Mouse (Mus musculus) right cerebral cortex, postnatal 4 days (tissue): Measurements from ENCODE around the gene Nelfa.
A peak's percentile ranks its signal among the peaks of the same experiment; 100 is the strongest.
"Not testable (repeated sequence)": the region's sequence is repeated elsewhere in the genome, so short reads cannot be mapped to it uniquely, and the experiment has no call there.

Experiments
- DNase-seq: peaks from one replicate; pipeline ENCODE4 v3.0.0-alpha.2; 2022

Nelfa gene

DNA sequence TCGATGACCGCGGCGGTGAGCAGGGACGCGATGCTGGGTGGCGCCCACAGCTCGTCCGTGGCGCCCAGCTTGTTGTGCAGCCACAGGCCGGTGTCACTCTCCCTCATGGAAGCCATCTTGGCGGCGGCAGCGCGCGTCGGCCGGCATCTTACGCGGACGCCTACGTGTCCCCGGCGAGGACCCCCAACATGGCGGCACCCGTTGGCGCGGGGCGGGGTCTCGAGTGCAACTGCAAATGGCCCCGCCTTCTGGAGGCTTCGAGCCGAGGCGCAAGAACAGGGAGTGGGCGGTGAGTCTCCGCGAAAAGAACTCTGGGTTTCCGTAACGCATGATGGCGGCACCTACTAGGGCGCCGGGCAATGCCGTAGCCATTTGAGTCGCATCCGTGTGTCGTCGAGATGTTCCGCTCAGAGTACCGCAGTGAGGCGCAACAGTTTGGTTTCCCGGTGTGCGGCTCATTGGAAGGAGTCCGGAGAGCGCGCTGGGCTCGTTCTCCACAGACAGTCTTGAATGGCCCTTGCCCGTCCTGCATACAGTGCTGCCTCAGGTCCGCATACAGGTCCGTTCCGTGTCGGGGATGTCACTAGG lies at the start of gene Nelfa:
TSS of gene Nelfa (minus strand) at position 294 of the 588 bp plus-strand sequence.
- peak; percentile 98 for DNase-seq

DNA sequence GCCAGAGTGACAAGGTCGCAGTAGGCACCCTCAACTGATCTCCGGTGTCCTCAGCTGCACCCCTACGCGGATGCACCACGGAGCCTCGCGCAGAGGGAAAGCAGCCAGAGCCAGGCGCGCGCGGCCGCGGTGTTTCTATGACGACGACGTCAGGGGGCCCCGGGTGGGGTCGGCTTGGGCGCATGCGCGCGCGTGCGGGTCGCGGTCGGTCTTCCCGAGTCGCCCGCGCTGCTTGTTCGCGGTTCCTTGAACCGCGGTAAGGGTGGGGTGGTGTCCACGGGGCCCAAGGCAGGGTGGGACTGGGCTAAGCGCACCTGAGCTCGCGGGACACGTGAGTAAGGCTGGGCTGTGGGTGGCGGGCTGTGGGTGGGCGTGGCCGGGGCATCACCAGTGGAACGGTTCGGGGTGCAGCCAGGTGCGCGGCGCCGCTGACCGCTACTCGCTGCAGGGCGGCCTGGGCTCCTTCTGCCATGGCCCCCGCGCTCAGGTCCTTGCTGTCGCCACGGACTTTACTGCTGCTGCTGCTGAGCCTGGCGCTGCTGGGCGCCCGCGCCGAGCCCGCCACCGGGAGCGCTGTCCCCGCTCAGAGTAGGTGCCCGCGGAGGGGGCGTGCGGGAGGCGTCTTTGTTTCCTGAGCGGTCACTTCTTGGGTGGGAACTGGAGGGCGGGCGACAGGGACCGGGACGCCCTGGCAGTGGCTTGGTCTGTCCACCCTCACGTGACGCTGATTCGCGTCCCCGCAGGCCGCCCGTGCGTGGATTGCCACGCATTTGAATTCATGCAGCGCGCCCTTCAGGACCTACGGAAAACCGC lies 47.3 kb upstream of the Nelfa start, which contains the start of gene Gm1673:
TSS of gene Gm1673 (plus strand) at position 125 of the 813 bp plus-strand sequence.
- DNase-seq, result peak; percentile 97

DNA sequence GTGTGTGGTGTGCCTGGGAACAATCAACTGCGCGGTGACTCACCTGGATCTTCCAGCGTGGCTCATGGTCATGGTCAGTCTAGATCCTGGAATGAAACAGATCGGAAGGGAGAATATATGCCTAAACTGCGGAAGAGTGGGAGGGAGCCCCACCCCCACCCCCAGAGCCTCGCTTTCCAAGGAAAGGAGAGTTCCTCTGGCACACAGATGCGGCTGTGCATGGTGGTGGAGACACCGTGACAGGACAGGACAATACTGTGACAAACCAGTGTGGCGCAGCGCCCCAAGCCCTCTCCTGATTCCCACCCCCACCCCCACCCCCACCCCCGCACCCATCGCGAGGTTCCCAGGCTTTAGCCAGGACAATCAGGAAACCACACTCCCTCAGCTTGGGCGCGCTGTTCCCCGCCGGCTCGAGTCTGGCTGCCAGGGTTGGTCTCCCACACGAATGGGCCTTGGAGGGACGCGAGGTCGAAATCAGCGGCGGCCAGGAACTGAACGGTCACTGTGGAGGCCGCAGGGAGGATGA lies 46.6 kb upstream of the Nelfa start:
- DNase-seq, result no peak

DNA sequence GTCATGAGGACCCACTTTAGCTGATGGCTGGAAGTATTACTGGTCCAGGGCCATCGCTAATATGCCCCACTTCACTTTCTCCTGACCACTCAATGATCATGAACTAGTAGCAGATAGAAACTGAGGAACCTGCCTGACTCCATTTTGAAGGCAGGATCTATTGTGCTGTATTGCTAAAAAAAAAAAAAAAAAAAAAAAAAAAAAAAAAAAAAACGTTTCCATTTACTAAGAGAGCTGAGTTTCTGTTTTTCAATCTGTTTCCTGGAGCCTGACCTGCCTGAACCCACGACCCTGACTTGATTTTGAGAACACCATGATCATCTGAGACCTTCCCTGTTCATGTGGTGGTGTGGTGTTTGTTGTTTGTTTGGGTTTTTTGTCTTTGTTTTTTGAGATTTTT lies 40.1 kb upstream of the Nelfa start:
- no peak for DNase-seq

DNA sequence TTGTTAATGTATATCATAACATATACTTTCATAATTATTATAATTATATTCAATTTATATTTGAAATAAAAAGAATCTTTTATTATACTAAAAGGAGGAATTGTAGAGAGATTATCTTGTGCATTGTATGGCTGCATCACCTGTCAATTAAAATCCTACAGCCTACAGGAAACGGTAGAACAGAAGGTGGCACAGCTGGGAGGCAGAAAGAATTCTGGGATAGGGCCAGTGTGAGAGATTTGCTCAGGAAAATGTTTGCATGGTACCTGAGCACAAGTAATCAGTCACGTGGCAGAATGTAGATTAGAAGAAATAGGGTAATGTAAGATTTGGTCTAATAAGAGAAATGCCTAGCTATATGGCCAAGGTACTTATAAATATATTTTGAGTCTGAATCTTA lies 38.5 kb upstream of the Nelfa start:
- no peak for DNase-seq

DNA sequence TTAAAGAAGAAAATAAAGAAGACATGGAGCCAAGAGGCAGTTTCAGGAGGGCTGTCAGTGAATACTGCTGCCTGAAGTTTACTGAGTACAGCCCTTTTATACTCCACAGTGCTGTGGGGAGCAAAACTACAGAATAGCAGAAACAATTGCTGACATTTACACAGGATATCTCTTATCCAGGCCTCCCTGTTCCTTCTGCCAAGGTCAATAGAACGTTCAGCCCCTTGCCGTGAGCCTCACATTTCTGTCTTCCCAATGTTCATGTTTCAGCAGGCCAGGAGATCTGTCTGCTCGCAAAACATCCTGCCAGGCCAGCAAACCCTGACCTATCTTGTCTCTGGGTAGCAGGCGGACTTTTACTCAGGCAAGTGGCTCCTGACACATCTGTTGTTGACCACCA lies 23.2 kb upstream of the Nelfa start:
- DNase-seq, result no peak

DNA sequence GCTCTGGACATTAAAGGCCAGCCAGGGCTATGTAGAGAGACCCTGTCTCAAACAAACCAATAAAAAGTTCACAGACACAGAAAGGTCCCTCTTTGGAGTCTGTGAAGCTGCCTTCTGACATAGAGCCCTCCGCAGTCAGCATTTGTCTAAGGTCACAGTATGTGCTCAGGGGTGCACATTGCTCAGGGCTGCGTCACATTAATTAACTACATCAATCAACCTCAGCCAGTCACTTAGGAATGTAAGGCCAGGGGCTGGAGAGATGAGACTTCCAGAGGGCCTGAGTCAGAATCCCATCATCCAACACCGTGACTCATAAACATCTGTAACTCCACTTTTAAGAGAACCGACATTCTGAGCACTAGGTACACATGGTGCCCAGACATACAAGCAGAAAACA lies 19.7 kb upstream of the Nelfa start:
- DNase-seq, result no peak

DNA sequence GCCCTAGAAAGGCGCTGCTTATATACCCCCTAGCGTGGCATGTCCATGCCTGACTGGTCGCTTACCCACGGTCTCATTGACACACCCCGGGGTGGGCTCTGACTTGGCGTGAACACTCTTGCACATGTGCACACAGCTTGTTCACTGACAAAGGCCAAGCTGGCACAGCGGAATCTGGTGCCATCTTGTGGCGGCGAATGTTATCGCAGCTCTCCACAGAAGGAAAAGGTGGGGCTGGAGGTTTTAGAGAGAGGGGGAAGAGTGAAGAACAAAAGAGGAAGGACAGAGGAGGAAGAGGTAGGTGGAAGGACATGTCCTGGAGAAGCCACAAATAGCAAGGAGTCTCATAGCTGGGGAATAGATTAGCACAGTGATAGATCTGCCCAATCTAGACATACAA lies 18.1 kb upstream of the Nelfa start:
- DNase-seq, result peak; percentile 79

DNA sequence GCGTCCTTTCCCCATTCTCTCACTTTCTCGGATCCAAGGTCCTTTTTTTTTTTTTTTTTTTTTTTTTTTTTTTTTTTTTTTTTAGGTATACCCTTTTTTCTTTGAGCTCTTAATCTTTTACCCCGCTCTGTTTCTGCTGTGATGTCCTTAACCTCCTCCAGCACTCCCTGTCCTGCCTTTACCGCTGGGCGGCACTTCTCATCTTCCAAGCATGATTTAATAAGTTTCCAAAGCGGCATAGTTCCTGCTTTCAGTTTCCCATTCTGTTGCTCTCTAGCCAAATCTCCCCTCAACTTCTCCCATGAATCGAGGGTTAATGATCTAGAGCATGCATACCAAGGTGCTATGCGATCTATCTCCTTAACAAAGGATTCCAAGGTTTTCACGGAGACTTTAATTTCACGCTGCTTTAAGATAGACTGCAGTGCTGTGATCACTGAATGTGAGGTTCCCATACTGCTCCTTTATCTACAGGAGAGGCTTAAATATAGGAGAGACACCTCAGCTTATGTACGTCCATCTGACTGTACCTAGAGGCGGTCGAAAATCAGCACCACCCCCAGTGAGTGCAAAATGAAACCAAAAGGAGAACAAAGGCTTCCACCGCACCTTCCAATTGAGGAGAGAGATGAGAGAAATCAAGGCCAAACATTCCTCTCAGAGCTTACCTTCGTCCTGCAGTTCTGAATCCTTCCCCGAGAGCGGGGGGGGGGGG lies 17.4 kb upstream of the Nelfa start:
- DNase-seq, result no peak

DNA sequence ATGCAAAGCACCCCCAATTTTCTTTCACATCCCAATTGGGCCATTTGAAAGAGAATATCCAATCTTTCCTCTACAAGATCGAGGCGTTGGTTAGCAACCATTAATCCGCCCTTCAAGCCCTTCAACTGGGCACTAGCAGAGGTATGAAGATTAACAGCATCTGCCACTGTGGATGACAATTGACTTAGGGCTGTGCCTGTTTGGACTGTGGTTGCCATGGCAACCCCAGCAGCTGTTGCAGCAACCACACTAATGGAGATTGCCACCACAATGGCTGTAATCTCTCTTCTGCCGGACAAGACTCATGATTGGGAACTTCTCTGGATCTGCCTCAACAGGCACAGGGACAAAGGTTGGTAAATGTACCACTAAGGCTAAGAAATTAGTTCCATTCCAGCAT lies 12.1 kb upstream of the Nelfa start:
- DNase-seq, result no peak

DNA sequence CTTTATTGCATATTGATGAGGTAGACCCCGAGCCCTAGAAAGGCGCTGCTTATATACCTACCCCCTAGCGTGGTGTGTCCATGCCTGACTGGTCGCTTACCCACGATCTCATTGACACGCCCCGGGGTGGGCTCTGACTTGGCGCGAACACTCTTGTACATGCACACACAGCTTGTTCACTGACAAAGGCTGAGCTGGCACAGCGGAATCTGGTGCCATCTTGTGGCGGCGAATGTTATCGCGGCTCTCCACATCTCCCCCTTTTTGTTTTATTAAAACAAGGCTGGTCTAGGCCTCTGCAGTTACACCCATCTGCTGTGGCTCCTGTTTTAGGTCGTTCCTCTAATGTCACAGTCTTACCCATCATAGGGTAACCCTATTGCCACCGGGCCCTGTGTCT lies 10.8 kb upstream of the Nelfa start:
- not testable (repeated sequence) for DNase-seq

DNA sequence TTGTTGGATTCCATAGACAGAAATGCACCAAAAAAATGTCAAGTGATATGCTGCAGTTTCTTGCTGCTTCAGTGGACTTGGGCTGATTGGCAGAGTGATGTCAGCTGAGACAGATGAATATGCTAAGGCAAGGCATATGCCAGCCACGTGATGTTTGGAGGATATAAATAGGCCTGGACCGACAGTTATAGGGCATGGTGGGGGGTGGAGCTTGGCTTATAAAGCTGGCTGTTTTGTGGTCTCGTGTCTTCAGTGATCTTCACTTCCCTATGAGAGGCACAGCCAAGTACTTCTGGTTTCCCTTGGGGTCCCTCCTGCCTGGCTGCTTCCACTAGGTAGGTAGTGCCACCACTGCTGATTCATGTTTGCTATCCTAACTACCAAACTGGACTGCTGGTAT lies 2.2 kb upstream of the Nelfa start:
- DNase-seq, result no peak

DNA sequence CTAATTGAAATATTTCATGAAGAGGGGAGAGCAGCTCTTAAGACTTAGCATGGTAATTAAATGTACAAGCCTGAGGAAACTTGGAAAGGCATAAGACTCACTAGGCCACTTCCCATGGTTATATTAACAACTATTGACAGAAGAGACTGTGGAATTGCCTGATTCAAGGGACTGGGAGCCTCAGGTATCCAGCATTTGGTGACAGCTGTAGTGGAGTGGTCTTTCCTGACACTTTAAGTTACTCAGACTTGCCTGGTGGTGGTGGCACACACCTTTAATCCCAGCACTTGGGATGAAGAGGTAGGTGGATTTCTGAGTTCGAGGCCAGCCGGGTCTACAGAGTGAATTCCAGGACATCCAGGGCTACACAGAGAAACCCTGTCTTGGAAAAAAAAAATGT lies 1.0 kb upstream of the Nelfa start:
- DNase-seq, result no peak

DNA sequence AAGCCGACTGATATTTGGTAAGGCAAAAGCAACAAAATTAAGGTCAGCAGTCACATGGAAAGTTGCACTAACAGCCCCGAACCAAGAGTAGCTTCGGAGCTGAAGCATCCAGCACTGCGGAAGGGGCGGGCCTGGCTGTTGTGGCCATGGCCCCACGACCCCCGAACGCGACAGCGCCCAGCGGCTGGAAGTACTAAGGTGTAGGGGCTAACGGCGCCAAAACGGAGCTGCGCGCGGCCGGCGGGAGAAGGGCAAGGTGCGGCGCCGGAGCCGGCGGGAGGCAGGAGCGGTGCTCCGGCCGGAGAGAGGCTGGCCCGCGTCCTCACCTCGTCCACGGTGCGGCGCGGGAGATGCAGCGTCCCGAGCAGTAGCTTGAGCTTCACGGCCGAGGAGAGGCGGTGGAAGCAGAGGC lies 507 bp downstream of the Nelfa start:
- DNase-seq, result no peak

DNA sequence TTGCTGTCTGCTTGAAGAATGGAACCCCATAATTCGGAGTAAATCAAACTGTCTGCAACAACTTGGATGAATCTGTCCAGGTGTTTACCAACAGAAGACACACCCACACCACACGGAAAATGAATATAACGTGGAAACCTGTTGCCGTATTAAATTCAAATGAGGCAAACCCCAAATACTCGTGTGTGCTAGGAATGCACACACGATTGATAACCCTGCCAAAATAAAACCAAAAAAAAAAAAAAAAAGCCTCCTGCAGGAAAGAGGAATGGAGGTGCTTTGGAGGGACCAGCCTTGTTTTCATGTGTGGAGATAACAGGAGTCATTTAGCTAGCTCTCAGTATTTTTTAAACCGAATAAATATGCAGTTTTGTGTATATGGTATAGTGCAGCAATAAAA lies 1.3 kb downstream of the Nelfa start:
- no peak for DNase-seq

DNA sequence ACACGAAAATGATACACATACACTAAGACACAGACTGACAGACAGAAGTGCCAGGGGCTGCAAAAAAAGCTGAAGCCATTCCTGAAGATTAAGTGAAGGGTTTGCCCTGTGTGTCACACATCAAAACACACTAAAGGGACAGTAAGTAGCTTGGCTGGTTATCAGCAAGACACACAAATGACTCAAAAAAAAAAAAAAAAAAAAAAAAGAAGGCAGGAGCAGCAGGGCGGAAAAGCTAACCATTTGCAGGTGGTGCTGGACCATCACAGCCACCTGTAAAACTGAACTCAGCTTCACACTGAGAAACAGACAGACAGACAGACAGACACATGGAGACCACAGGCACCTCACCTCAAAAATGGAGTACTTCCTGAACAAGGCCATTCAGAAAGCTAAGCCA lies 2.1 kb downstream of the Nelfa start:
- DNase-seq, result no peak

DNA sequence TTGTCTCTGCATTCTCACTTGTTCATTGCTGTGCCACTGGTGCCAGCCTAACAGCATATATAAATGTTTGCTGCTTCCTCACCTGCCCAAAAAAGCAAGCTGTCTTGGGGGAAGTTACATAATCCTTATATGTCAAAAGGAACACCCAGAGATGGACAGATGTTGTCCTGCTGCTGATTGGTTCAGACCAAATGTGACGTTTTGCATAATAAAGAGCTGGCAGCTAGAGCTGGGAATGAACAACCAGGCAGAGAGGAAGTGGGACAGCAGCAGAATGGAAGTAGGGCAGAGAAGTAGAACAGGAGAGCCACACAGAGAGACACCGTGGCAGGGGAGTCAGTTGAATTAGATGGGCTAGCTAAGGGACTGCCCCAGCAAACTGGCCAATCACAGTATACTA lies 3.8 kb downstream of the Nelfa start:
- no peak for DNase-seq

DNA sequence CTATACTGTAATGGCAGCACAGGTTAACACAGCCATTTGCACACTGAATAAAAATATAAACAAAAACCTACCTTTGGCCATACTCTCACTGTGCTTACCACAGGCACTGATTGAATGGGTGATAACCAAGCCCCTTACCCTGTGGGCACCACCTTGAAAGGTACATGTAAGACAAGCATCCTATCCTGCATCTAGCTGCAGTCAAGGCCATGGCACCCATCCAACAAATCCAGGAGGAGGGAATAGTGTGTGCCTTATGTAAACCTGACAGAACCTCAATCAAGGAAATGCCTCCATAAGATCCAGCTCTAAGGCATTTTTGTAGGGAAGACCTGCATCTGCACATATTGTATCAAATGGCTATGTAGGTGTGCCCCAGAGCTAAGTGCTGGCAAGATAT lies 10.0 kb downstream of the Nelfa start:
- DNase-seq, result no peak

DNA sequence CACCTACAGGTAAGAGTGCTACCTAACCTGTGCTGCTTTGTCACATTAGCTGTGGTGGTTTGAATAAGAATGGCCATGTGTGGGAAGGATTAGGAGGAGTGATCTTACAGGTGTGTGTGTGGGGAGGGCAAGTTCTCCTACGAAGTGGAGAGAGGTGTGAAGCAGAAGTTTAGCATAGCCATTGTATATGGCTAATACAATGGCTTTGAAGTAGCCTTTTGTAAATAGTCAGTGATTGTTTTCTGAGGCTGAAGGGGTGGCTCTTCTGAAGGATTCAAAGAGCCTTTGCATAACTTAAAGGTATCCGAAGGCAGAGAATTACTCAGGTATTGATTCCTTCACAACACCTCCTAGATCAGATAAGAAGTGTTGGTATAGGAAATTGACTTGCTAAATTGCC lies 13.6 kb downstream of the Nelfa start:
- no peak for DNase-seq

DNA sequence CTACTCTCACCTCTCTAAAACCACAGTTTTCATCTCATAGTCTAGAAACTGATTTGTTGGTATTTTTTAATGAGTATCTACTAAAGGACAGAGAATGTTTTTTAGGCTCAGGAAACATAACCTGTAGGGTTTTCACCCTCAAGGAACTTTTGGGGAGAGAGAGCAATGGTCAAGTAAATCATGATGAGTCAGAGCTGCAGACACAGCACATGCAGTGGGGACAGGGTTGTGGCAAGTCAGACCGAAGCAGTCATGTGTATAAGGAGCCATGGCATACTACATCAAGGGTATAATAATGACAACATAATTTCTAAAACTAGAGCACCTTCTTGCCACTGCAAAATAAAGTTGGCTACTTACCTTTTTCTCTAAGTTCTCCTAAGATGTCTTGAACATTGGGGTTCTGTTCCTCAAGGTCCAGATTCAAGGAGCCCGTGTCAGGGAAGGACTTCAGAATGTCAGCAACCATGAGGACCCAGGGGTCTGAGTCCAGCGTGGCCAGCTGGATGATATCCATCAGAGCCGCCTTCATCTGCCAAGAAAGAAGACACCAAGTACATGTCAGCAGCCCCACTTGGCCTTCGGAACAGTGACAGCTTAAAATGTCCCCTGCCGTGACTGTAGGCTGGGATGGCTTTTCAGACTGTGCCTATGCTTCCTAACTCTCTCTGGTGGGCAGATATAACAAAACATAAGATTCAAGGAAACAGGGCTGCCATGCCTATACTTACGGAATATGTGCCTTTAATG lies 14.6 kb downstream of the Nelfa start:
- DNase-seq, result no peak

DNA sequence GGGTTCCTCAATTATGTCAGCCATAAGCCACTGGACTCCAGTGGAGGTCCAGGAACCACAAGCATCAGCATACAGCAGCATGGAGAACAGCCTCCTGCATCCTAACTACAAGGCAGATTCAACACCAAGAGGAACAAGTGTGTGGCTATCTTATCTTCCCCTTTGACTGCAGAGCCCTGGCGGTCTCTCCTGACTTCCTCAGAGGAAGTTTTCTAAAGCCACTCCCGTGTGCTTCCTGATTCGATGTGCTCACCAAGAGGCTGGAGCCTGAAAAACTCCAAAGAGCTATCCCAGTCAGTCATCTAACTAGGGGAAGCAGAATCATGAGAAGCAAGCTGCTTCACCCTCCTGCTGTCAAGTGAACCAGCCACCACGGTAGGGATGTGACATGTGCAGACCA lies 15.3 kb downstream of the Nelfa start:
- DNase-seq, result no peak

DNA sequence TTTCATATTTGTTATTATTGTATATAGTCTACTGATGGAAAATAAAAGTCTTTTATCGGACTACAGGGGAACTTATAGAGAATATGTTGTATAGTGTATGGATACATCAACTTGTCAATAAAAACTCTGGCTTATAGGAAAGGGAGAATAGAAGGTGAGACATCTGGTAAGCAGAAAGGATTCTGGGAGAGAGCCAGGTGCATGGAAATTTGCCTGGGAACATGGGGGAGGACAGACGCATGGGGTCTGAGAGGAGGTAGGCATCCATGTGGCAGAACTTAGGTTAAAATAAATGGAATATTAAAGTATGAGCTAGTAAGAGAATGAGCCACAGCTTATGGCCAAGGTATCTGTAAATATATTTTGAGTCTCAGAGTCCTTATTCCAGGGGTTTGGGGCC lies 16.2 kb downstream of the Nelfa start:
- no peak for DNase-seq

DNA sequence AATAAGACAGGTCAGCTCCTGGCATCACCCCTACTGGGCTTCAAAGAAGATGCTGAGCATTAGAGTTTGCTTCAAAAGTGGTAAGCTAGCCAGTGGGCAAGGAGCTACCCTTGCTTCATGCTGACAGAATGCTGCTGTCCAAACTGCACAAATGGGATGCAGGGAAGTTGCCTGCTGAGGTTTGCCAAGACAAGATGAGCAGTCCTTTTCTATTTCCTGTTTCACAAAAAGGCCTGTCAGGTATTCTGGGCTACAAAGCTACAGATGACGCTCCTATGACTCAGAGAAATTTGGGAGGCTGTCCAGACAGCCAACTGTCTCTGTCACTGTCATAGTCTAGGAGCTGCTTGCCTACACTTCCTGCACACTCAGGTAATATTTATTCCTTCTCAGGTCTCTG lies 16.7 kb downstream of the Nelfa start:
- DNase-seq, result no peak
